8 mouse cellular contexts compared by ENCODE assay signal in the genomic region with DNA sequence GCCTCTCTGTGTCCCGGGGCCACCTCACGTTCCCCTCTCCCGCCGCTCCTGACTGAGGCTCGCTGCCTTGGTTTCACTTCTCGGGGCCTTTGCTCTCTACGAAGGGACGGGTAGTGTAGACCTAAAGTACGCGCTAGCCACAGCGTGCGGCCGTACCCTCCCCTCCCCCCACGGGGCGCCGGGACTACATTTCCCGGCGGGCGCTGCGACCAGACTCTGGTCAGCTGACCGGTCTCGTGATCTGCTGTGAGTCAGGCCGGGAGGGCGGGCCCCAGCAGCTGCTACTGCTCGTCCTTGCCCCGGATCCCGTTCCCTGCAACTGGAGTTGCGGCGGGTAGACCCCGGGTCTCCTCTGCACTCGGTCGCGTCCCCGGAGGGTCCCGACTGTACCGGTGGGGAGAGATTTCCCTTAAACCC. TPM values are rescaled to one million over a fixed set of nuclear protein-coding genes. Genes with fewer than 3 reads are reported as not detected.
DNase-seq lines count a peak whose midpoint lies in the region; ATAC-seq and TF ChIP-seq lines count a peak whose summit lies in the region.

No protein-coding gene starts in this region.

- H3K27me3 ChIP-seq in hindbrain, embryonic 15.5 days, result no peaks in the 10 kb centered on the region

- H3K4me3 ChIP-seq in hindbrain, embryonic 15.5 days, result peak overlapping the region; percentile 99
- peak overlapping the region; percentile 78 for H3K4me3 ChIP-seq in left cerebral cortex, adult 2 months
- peak overlapping the region; percentile 88 for H3K4me3 ChIP-seq in macrophage (ENCODE audit: inconsistent target)

- H3K9ac ChIP-seq in hindbrain, embryonic 15.5 days, result peak overlapping the region; percentile 74

- peaks cover 19% of the 10 kb centered on the region for H3K36me3 ChIP-seq in hindbrain, embryonic 15.5 days
- H3K36me3 ChIP-seq in macrophage (ENCODE audit: inconsistent target), result peaks cover 14% of the 10 kb centered on the region; the same call in 1 of the 2 replicates

- H3K9me3 ChIP-seq in hindbrain, embryonic 15.5 days, result no peaks in the 10 kb centered on the region

- ATAC-seq in hindbrain, embryonic 15.5 days (ENCODE audit: low FRiP score, low read depth), result peak; percentile 90

- WGBS in hindbrain, embryonic 15.5 days, result under 1% methylated on average over 34 of the region's 36 CpGs
- under 1% methylated on average over 28 of the region's 36 CpGs for WGBS in macrophage (ENCODE audit: missing documents)

- TF ChIP-seq CTCF in left cerebral cortex, adult 2 months (IDR thresholded peaks at IDR 0.05), result no peak

- H3K4me2 ChIP-seq in hindbrain, embryonic 15.5 days, result peak overlapping the region; percentile 57

- peaks cover 46% of the 10 kb centered on the region for H3K4me1 ChIP-seq in hindbrain, embryonic 15.5 days (replicated peaks)

- DNase-seq in T-cell, adult 2 months (ENCODE audit: low spot score), result peak; percentile 93
- DNase-seq in cerebellum, postnatal 25 days, result peak; percentile 99
- peak; percentile 97 to 98 for DNase-seq in frontal cortex, postnatal 25 days (ENCODE audit: low spot score in 2 of 2)
- peak; percentile 97 to 98 for DNase-seq in left cerebral cortex, adult 2 months (ENCODE audit: extremely low spot score in 1 of 2, low spot score in 2 of 2)
- DNase-seq in retina, postnatal 7 days (ENCODE audit: low read depth, low spot score), result peak; percentile 85
- DNase-seq in urinary bladder, postnatal 14 days (ENCODE audit: low spot score), result peak; percentile 97

- peaks cover 84% of the 10 kb centered on the region for H3K79me2 ChIP-seq in macrophage (ENCODE audit: inconsistent target)

- intact Hi-C loops in left cerebral cortex, adult 2 months (cut with DNase I), result loop anchor here (1.0 kb wide), 1 partner anchor 10 kb away; the partner anchor contains the start of genes Jmjd6 and Mettl23

- H3K27ac ChIP-seq in hindbrain, embryonic 15.5 days (replicated peaks), result peak overlapping the region; percentile 97
- peak overlapping the region; percentile 96 for H3K27ac ChIP-seq in left cerebral cortex, adult 2 months
- peak overlapping the region; percentile 95 for H3K27ac ChIP-seq in macrophage

RNA-seq across cellular contexts. Expression of gene Srsf2, which starts 0.6 kb away (rescaled TPM):
- 535 and 549 TPM in 2 replicates for polyA plus RNA-seq in hindbrain, embryonic 15.5 days (2015; fragmentation: Nextera tagmentation; extraction: Ambion mirVana)
- total RNA-seq in left cerebral cortex, adult 2 months (2021), result 100 to 1,000 TPM; 150 to 158 TPM
- 1,000 to 10,000 TPM in 1 of 26 experiments, 100 to 1,000 TPM in 25; 145 to 1,072 (median 478) TPM for total RNA-seq in macrophage (2018; cell fraction: chromatin; rRNA removed)
- 100 to 1,000 TPM; 106 to 202 (median 158) TPM for total RNA-seq in macrophage (2018; cell fraction: cytosol; rRNA removed)
- total RNA-seq in macrophage (2018; cell fraction: nucleus; rRNA removed), result 100 to 1,000 TPM; 151 to 994 (median 359) TPM
- polyA plus RNA-seq in macrophage (2018), result 176 to 306 TPM (median 187 TPM) in 3 replicates

RNA-seq across cellular contexts. Expression of gene Mfsd11, which starts 1.3 kb away (rescaled TPM):
- 52.6 and 56.3 TPM in 2 replicates for polyA plus RNA-seq in hindbrain, embryonic 15.5 days (2015; fragmentation: Nextera tagmentation; extraction: Ambion mirVana)
- total RNA-seq in left cerebral cortex, adult 2 months (2021), result 10 to 100 TPM; 39.3 to 41.8 TPM
- total RNA-seq in macrophage (2018; cell fraction: chromatin; rRNA removed), result 100 to 1,000 TPM in 12 of 26 experiments, 10 to 100 TPM in 14; 23.7 to 296 (median 94.4) TPM
- total RNA-seq in macrophage (2018; cell fraction: cytosol; rRNA removed), result 100 to 1,000 TPM in 24 of 26 experiments, 10 to 100 TPM in 2; 90.2 to 220 (median 154) TPM
- 100 to 1,000 TPM in 22 of 26 experiments, 10 to 100 TPM in 4; 26.4 to 272 (median 148) TPM for total RNA-seq in macrophage (2018; cell fraction: nucleus; rRNA removed)
- 105 to 174 TPM (median 118 TPM) in 3 replicates for polyA plus RNA-seq in macrophage (2018)

RNA-seq across cellular contexts. Expression of gene Jmjd6, which starts 10.3 kb away (rescaled TPM):
- polyA plus RNA-seq in hindbrain, embryonic 15.5 days (2015; fragmentation: Nextera tagmentation; extraction: Ambion mirVana), result 70.2 and 72.4 TPM in 2 replicates
- total RNA-seq in left cerebral cortex, adult 2 months (2021), result 10 to 100 TPM; 29.7 to 35.9 TPM
- 10 to 100 TPM in 25 of 26 experiments, 1 to 10 TPM in 1; 8.9 to 67.5 (median 36.3) TPM for total RNA-seq in macrophage (2018; cell fraction: chromatin; rRNA removed)
- total RNA-seq in macrophage (2018; cell fraction: cytosol; rRNA removed), result 10 to 100 TPM; 11.3 to 25.6 (median 19.8) TPM
- total RNA-seq in macrophage (2018; cell fraction: nucleus; rRNA removed), result 10 to 100 TPM; 13.7 to 59.6 (median 24.8) TPM
- 19.8 to 25.1 TPM (median 21.8 TPM) in 3 replicates for polyA plus RNA-seq in macrophage (2018)

RNA-seq across cellular contexts. Expression of gene Mettl23, which starts 10.4 kb away (rescaled TPM):
- 62.1 and 65.0 TPM in 2 replicates for polyA plus RNA-seq in hindbrain, embryonic 15.5 days (2015; fragmentation: Nextera tagmentation; extraction: Ambion mirVana)
- total RNA-seq in left cerebral cortex, adult 2 months (2021), result 10 to 100 TPM; 23.9 to 26.3 TPM
- 10 to 100 TPM in 10 of 26 experiments, 1 to 10 TPM in 16; 1.5 to 20.7 (median 6.8) TPM for total RNA-seq in macrophage (2018; cell fraction: chromatin; rRNA removed)
- total RNA-seq in macrophage (2018; cell fraction: cytosol; rRNA removed), result 10 to 100 TPM; 10.5 to 17.5 (median 13.8) TPM
- 10 to 100 TPM in 11 of 26 experiments, 1 to 10 TPM in 15; 2.5 to 24.4 (median 8.3) TPM for total RNA-seq in macrophage (2018; cell fraction: nucleus; rRNA removed)
- polyA plus RNA-seq in macrophage (2018), result 12.5 to 17.0 TPM (median 16.0 TPM) in 3 replicates

RNA-seq across cellular contexts. Expression of gene Mxra7, which starts 25.7 kb away (rescaled TPM):
- 41.5 and 42.8 TPM in 2 replicates for polyA plus RNA-seq in hindbrain, embryonic 15.5 days (2015; fragmentation: Nextera tagmentation; extraction: Ambion mirVana)
- total RNA-seq in left cerebral cortex, adult 2 months (2021), result 10 to 100 TPM; 15.3 to 22.5 TPM
- total RNA-seq in macrophage (2018; cell fraction: chromatin; rRNA removed), result 1 to 10 TPM in 1 of 26 experiments, not detected in 25; 5.3 TPM
- under 1 TPM in 9 of 26 experiments, not detected in 17; 0.07 to 0.22 (median 0.09) TPM for total RNA-seq in macrophage (2018; cell fraction: cytosol; rRNA removed)
- total RNA-seq in macrophage (2018; cell fraction: nucleus; rRNA removed), result 1 to 10 TPM in 1 of 26 experiments, not detected in 25; 2.3 TPM
- polyA plus RNA-seq in macrophage (2018), result not detected in 3 replicates

Comparison
In these comparisons a context has a peak if more than half of its experiments do, and no peak if none do; other contexts are left out.
1. Peak in every context shown above with its lines: DNase-seq, ATAC-seq, H3K4me3 ChIP-seq and H3K27ac ChIP-seq.